Mouse (Mus musculus) adrenal gland, adult 2 months (tissue): Measurements from ENCODE around the gene Ggcx. TPM values are rescaled to one million over a fixed set of nuclear protein-coding genes. Genes with fewer than 3 reads are reported as not detected.
"Not testable (repeated sequence)": the region's sequence is repeated elsewhere in the genome, so short reads cannot be mapped to it uniquely, and the experiment has no call there.

Source experiments
- DNase-seq: peaks from one replicate; pipeline ENCODE4 v3.0.0; 2021
- polyA plus RNA-seq: library from polyadenylated mRNA; depleted of rRNA; stranded (reverse); fragments of >200 nt; gene quantifications from 2 replicates; pipeline ENCODE4 v1.2.3, GENCODE M21; 2012; rRNA removed
- total RNA-seq, 2 experiments: library from RNA; stranded (reverse); gene quantifications; 2 replicates each; pipeline ENCODE4 v1.2.3; 2021

Ggcx gene
- total and polyA plus RNA-seq, 3 experiments: 30.2 to 68.7 (median 47.1) TPM

GRCm38 (mm10) chr6:72462550-72463257 lies 48.6 kb downstream of the Ggcx start:
- not testable (repeated sequence) for DNase-seq

GRCm38 (mm10) chr6:72465361-72466157 lies 51.5 kb downstream of the Ggcx start:
- no peak for DNase-seq

GRCm38 (mm10) chr6:72466171-72466570 lies 52.1 kb downstream of the Ggcx start:
- no peak for DNase-seq

- DNase-seq: peak; percentile 87
Measured at GRCm38 (mm10) chr6:72473264-72474041, 59.3 kb downstream of the Ggcx start.

GRCm38 (mm10) chr6:72475221-72475985 lies 61.3 kb downstream of the Ggcx start:
- DNase-seq: no peak

- no peak for DNase-seq
Measured at GRCm38 (mm10) chr6:72476836-72477235, 62.7 kb downstream of the Ggcx start.

GRCm38 (mm10) chr6:72477621-72478020 lies 63.5 kb downstream of the Ggcx start:
- DNase-seq: peak; percentile 83

- not testable (repeated sequence) for DNase-seq
Measured at GRCm38 (mm10) chr6:72478691-72479090, 64.6 kb downstream of the Ggcx start.

GRCm38 (mm10) chr6:72479645-72480421 lies 65.7 kb downstream of the Ggcx start:
- no peak for DNase-seq

- DNase-seq: no peak
Measured at GRCm38 (mm10) chr6:72480422-72480702, 66.3 kb downstream of the Ggcx start.

Other genes with a start within 250 kb of the Ggcx start
- 1 to 10 TPM; 2.3 to 3.1 TPM for gene Atoh8, start 178.7 kb upstream of the Ggcx start, total RNA-seq
- 5.5 and 8.3 TPM in 2 replicates for gene Atoh8, start 178.7 kb upstream of the Ggcx start, polyA plus RNA-seq
- gene Sftpb, start 109.7 kb upstream of the Ggcx start, total RNA-seq: not detected
- gene Sftpb, start 109.7 kb upstream of the Ggcx start, polyA plus RNA-seq: 0.09 and 0.62 TPM in 2 replicates
- 10 to 100 TPM; 31.2 to 32.4 TPM for gene Usp39, start 69.1 kb upstream of the Ggcx start, total RNA-seq
- 8.5 and 10.9 TPM in 2 replicates for gene Usp39, start 69.1 kb upstream of the Ggcx start, polyA plus RNA-seq
- gene 0610030E20Rik, start 67.0 kb upstream of the Ggcx start, total RNA-seq: 10 to 100 TPM; 21.0 to 28.4 TPM
- gene 0610030E20Rik, start 67.0 kb upstream of the Ggcx start, polyA plus RNA-seq: 20.3 and 21.9 TPM in 2 replicates
- gene Tmem150a, start 58.9 kb upstream of the Ggcx start, total RNA-seq: 10 to 100 TPM; 22.6 to 25.1 TPM
- 48.8 and 55.2 TPM in 2 replicates for gene Tmem150a, start 58.9 kb upstream of the Ggcx start, polyA plus RNA-seq
- 100 to 1,000 TPM; 283 to 489 TPM for gene Rnf181, start 47.4 kb upstream of the Ggcx start, total RNA-seq
- gene Rnf181, start 47.4 kb upstream of the Ggcx start, polyA plus RNA-seq: 224 and 444 TPM in 2 replicates
- gene Vamp5, start 33.8 kb upstream of the Ggcx start, total RNA-seq: 10 to 100 TPM; 25.3 to 43.4 TPM
- gene Vamp5, start 33.8 kb upstream of the Ggcx start, polyA plus RNA-seq: 16.4 and 17.4 TPM in 2 replicates
- 100 to 1,000 TPM; 130 to 158 TPM for gene Vamp8, start 23.6 kb upstream of the Ggcx start, total RNA-seq
- gene Vamp8, start 23.6 kb upstream of the Ggcx start, polyA plus RNA-seq: 71.8 and 106 TPM in 2 replicates
- gene Mat2a, start 25.2 kb downstream of the Ggcx start, total RNA-seq: 100 to 1,000 TPM; 203 to 251 TPM
- 121 and 150 TPM in 2 replicates for gene Mat2a, start 25.2 kb downstream of the Ggcx start, polyA plus RNA-seq
- gene Sh2d6, start 107.4 kb downstream of the Ggcx start, total RNA-seq: under 1 TPM; 0.23 to 0.24 TPM
- 0.25 and 0.49 TPM in 2 replicates for gene Sh2d6, start 107.4 kb downstream of the Ggcx start, polyA plus RNA-seq
- gene Capg, start 130.1 kb downstream of the Ggcx start, total RNA-seq: 10 to 100 TPM; 32.2 to 56.3 TPM
- 38.9 and 41.9 TPM in 2 replicates for gene Capg, start 130.1 kb downstream of the Ggcx start, polyA plus RNA-seq
- 10 to 100 TPM; 12.9 to 25.6 TPM for gene Elmod3, start 184.1 kb downstream of the Ggcx start, total RNA-seq
- gene Elmod3, start 184.1 kb downstream of the Ggcx start, polyA plus RNA-seq: 25.5 and 29.3 TPM in 2 replicates
- gene Retsat, start 184.2 kb downstream of the Ggcx start, total RNA-seq: 100 to 1,000 TPM; 390 to 465 TPM
- gene Retsat, start 184.2 kb downstream of the Ggcx start, polyA plus RNA-seq: 96.6 and 123 TPM in 2 replicates
- gene Tgoln1, start 202.7 kb downstream of the Ggcx start, total RNA-seq: 100 to 1,000 TPM; 241 to 274 TPM
- 38.9 and 46.0 TPM in 2 replicates for gene Tgoln1, start 202.7 kb downstream of the Ggcx start, polyA plus RNA-seq